Mouse (Mus musculus): Measurements from ENCODE around the gene Mettl7a1.
"Not testable (repeated sequence)": the region's sequence is repeated elsewhere in the genome, so short reads cannot be mapped to it uniquely, and the experiment has no call there.

The Mettl7a1 gene

GRCm38 (mm10) chr15:100341314-100341980, 37.5 kb downstream of the Mettl7a1 start:
- not testable (repeated sequence) for DNase-seq (ENCODE audit: low read depth, low spot score)

GRCm38 (mm10) chr15:100345484-100345883, 41.5 kb downstream of the Mettl7a1 start:
- no peak for DNase-seq (ENCODE audit: low read depth, low spot score)

- no peak for DNase-seq (ENCODE audit: low read depth, low spot score)
Observed at GRCm38 (mm10) chr15:100346761-100347160, 42.8 kb downstream of the Mettl7a1 start.

- no peak for DNase-seq (ENCODE audit: low read depth, low spot score)
Observed at GRCm38 (mm10) chr15:100349496-100349895, 45.6 kb downstream of the Mettl7a1 start.

- DNase-seq (ENCODE audit: low read depth, low spot score): no peak
Observed at GRCm38 (mm10) chr15:100351501-100352060, 47.6 kb downstream of the Mettl7a1 start.

GRCm38 (mm10) chr15:100352711-100353250, 48.8 kb downstream of the Mettl7a1 start, which contains the start of the genes Methig1 and Mettl7a2:
Gene Methig1, plus strand, starts transcription at chr15:100353149.
Gene Mettl7a2, plus strand, starts transcription at chr15:100353200.
- no peak for DNase-seq (ENCODE audit: low read depth, low spot score)

GRCm38 (mm10) chr15:100353399-100353798, 49.5 kb downstream of the Mettl7a1 start:
- DNase-seq (ENCODE audit: low read depth, low spot score): not testable (repeated sequence)

GRCm38 (mm10) chr15:100355876-100356275, 51.9 kb downstream of the Mettl7a1 start:
- no peak for DNase-seq (ENCODE audit: low read depth, low spot score)

GRCm38 (mm10) chr15:100364242-100364641, 60.3 kb downstream of the Mettl7a1 start, which contains the start of gene Higd1c:
Gene Higd1c, plus strand, starts transcription at chr15:100364542.
- no peak for DNase-seq (ENCODE audit: low read depth, low spot score)

- DNase-seq (ENCODE audit: low read depth, low spot score): not testable (repeated sequence)
Observed at GRCm38 (mm10) chr15:100365967-100366366, 62.0 kb downstream of the Mettl7a1 start.

GRCm38 (mm10) chr15:100367119-100367518, 63.2 kb downstream of the Mettl7a1 start:
- DNase-seq (ENCODE audit: low read depth, low spot score): no peak

GRCm38 (mm10) chr15:100375066-100375465, 71.1 kb downstream of the Mettl7a1 start:
- DNase-seq (ENCODE audit: low read depth, low spot score): peak; percentile 57

- not testable (repeated sequence) for DNase-seq (ENCODE audit: low read depth, low spot score)
Observed at GRCm38 (mm10) chr15:100377847-100378505, 74.0 kb downstream of the Mettl7a1 start.
